Mouse (Mus musculus) lung, postnatal 36 days (tissue): Measurements from ENCODE around the gene Cyp2j8.
"Not testable (repeated sequence)": the region's sequence is repeated elsewhere in the genome, so short reads cannot be mapped to it uniquely, and the experiment has no call there.

ENCODE experiments used
- DNase-seq: peaks from one replicate; pipeline ENCODE4 v3.0.0; 2022; ENCODE audit warnings: mixed read lengths

Cyp2j8 gene

GRCm38 (mm10) chr4:96507286-96507685 is at the start of gene Cyp2j8:
Cyp2j8 (minus strand) TSS chr4:96507386.
- DNase-seq = no peak

- peak; percentile 55 for DNase-seq
These were observed 46.1 kb upstream of the Cyp2j8 start, which contains the start of gene Cyp2j6 for GRCm38 (mm10) chr4:96553133-96553819. Cyp2j6 (minus strand) TSS chr4:96553661.

- no peak for DNase-seq
These were observed 44.4 kb upstream of the Cyp2j8 start for GRCm38 (mm10) chr4:96551619-96552018.

GRCm38 (mm10) chr4:96545976-96546375 is 38.8 kb upstream of the Cyp2j8 start:
- DNase-seq = no peak

DNA sequence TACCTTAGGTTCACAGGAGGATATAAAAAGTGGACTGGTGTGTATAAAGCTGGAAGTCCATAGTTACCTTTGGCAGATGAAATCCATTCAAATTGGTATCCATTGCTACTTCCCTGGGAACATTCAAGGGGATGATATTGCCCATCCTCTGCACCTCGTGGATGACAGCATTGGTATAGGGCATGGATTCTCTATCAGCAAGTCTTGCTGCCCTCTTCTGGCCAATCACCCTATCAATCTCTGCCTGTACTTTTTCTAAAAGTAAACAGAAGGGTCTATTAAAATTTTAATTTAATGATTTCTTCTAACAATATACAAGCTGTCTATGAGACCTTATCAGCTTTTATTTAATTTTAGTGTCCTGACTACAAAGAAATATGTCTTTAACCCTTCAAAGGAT is 18.6 kb upstream of the Cyp2j8 start:
- DNase-seq = no peak

DNA sequence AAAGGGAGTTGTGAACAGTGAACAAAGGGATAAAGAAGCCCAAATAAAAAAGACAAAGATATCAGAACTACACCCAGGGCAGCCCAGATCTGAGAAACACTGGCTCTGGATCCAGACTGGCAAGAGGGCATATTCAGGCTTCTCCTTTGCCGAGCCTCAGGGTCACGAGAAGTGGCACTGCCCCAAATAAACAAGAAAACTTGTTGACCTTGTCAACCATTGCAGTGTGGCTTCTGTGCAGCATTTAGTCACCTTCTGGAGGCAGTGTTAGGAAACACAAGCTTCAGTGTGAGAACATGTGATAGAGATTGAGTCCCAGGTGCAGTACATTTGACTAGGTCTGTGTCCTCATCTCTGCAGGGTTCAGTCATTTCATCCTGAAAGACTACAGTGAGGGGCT is 15.1 kb upstream of the Cyp2j8 start:
- DNase-seq = no peak

- DNase-seq = no peak
These were observed 2.9 kb upstream of the Cyp2j8 start for GRCm38 (mm10) chr4:96510083-96510482.

GRCm38 (mm10) chr4:96463311-96464060 is 43.7 kb downstream of the Cyp2j8 start:
- not testable (repeated sequence) for DNase-seq
